Mouse (Mus musculus): ENCODE measurements around the gene Dnajc2. TPM values are rescaled to one million over a fixed set of nuclear protein-coding genes. Genes with fewer than 3 reads are reported as not detected.

Gene Dnajc2
- total and polyA plus RNA-seq, 2 experiments = 7.0 to 10.6 TPM

- no peak for TF ChIP-seq POLR2A (IDR thresholded peaks at IDR 0.05; ENCODE audit: extremely low read depth, insufficient read depth, low read length)
- no peak for TF ChIP-seq CTCF (IDR thresholded peaks at IDR 0.05; ENCODE audit: low read depth, low read length)
- H3K27me3 ChIP-seq (ENCODE audit: control insufficient read depth, insufficient read depth, low read length) = no peaks in the 10 kb centered on the region
- H3K9ac ChIP-seq (ENCODE audit: low read depth, low read length) = peak overlapping the region; percentile 97
- no peak for DNase-seq (ENCODE audit: extremely low read depth, low read depth, low spot score)
- H3K27ac ChIP-seq (replicated peaks; ENCODE audit: insufficient read depth, low read depth, low read length) = peak overlapping the region; percentile 80
- 22% methylated on average over 11 of the region's 11 CpGs for WGBS
- peak overlapping the region; percentile 97 for H3K4me3 ChIP-seq (ENCODE audit: insufficient read depth, low read depth, low read length)
- peaks cover 38% of the 10 kb centered on the region; the same call in 1 of the 2 replicates for H3K79me2 ChIP-seq (ENCODE audit: control insufficient read depth, insufficient read depth, low read length)
- peaks cover 23% of the 10 kb centered on the region for H3K4me1 ChIP-seq (ENCODE audit: control insufficient read depth, insufficient read depth, low read length)
- H3K36me3 ChIP-seq (ENCODE audit: control insufficient read depth, insufficient read depth, low read length) = peaks cover 9% of the 10 kb centered on the region
These were observed 2.4 kb upstream of the Dnajc2 start for GRCm38 (mm10) chr5:21787186-21788105.

DNA sequence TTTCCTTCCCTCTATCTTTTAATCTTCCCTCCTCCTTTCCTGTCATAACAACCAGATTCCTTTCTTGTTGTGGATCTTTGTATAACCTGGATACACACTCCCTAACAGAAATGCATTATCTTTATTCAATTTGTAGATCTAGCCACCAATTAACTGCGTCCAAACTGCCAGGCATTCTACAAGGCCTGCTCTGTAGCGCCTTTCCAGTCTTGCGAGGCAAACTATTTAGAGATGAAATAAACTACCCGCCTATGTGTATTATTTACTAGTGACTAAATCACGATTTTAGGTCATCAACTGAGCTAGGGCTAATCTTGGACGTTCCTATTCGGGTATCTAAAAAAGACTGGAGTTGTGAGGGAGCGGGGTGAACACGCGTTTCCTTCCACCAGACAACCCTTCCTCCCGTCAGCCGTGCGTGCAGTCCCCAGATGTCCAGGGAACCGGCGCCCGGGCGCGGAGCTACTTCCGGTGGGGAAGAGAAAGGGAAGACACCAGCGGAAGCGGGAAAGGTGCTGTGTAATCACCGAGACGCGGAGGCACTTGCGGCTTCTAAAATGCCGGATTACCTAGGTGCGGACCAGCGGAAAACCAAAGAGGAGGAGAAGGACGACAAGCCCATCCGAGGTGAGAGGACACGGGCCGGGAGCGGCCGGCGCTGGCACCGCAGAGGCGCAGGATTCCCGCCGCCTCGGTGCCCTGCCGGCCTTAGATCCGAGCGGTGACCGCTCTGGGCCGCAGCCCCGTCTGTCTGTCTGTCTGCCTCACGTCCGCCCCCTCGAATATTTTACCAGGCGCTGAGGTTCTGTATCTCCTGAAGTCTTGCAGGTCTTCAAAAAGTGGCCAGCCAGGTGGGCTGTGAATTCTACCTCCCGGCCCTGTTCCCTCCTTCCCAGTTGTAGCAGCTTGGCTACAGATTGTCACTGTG, 1.5 kb upstream of the Dnajc2 start:
- H3K9ac ChIP-seq (ENCODE audit: low read depth, low read length) = peak overlapping the region; percentile 97
- H3K27me3 ChIP-seq (ENCODE audit: control insufficient read depth, insufficient read depth, low read length) = no peaks in the 10 kb centered on the region
- H3K79me2 ChIP-seq (ENCODE audit: control insufficient read depth, insufficient read depth, low read length) = peaks cover 33% of the 10 kb centered on the region; the same call in 1 of the 2 replicates
- peak; percentile 80 for DNase-seq (ENCODE audit: extremely low read depth, low read depth, low spot score)
- peak overlapping the region; percentile 97 for H3K4me3 ChIP-seq (ENCODE audit: insufficient read depth, low read depth, low read length)
- H3K4me1 ChIP-seq (ENCODE audit: control insufficient read depth, insufficient read depth, low read length) = peaks cover 23% of the 10 kb centered on the region
- WGBS = 2% methylated on average over 51 of the region's 51 CpGs
- H3K36me3 ChIP-seq (ENCODE audit: control insufficient read depth, insufficient read depth, low read length) = peaks cover 14% of the 10 kb centered on the region
- TF ChIP-seq POLR2A (IDR thresholded peaks at IDR 0.05; ENCODE audit: extremely low read depth, insufficient read depth, low read length) (peak; percentile 72; the same call in 1 of the 2 replicates), CTCF (IDR thresholded peaks at IDR 0.05; ENCODE audit: low read depth, low read length) (no peak)
- H3K27ac ChIP-seq (replicated peaks; ENCODE audit: insufficient read depth, low read depth, low read length) = peak overlapping the region; percentile 80

GRCm38 (mm10) chr5:21785776-21786175, 725 bp upstream of the Dnajc2 start:
- Histone ChIP-seq H3K27me3 (ENCODE audit: control insufficient read depth, insufficient read depth, low read length) (no peaks in the 10 kb centered on the region), H3K4me1 (ENCODE audit: control insufficient read depth, insufficient read depth, low read length) (peaks cover 19% of the 10 kb centered on the region), H3K36me3 (ENCODE audit: control insufficient read depth, insufficient read depth, low read length) (peaks cover 17% of the 10 kb centered on the region), H3K9ac (ENCODE audit: low read depth, low read length) (no peak overlapping the region), H3K79me2 (ENCODE audit: control insufficient read depth, insufficient read depth, low read length) (peaks cover 30% of the 10 kb centered on the region; the same call in 1 of the 2 replicates), H3K4me3 (ENCODE audit: insufficient read depth, low read depth, low read length) (no peak overlapping the region), H3K27ac (replicated peaks; ENCODE audit: insufficient read depth, low read depth, low read length) (no peak overlapping the region)
- WGBS = 84% methylated on average over 7 of the region's 7 CpGs
- no peak for DNase-seq (ENCODE audit: extremely low read depth, low read depth, low spot score)
- TF ChIP-seq CTCF (IDR thresholded peaks at IDR 0.05; ENCODE audit: low read depth, low read length) (no peak), POLR2A (IDR thresholded peaks at IDR 0.05; ENCODE audit: extremely low read depth, insufficient read depth, low read length) (no peak)

- Histone ChIP-seq H3K27ac (replicated peaks; ENCODE audit: insufficient read depth, low read depth, low read length) (peak overlapping the region; percentile 48; the same call in 1 of the 2 replicates), H3K4me3 (ENCODE audit: insufficient read depth, low read depth, low read length) (peak overlapping the region; percentile 99), H3K27me3 (ENCODE audit: control insufficient read depth, insufficient read depth, low read length) (no peaks in the 10 kb centered on the region), H3K79me2 (ENCODE audit: control insufficient read depth, insufficient read depth, low read length) (peaks cover 22% of the 10 kb centered on the region; the same call in 1 of the 2 replicates), H3K36me3 (ENCODE audit: control insufficient read depth, insufficient read depth, low read length) (peaks cover 21% of the 10 kb centered on the region; the same call in 1 of the 2 replicates), H3K9ac (ENCODE audit: low read depth, low read length) (peak overlapping the region; percentile 96), H3K4me1 (ENCODE audit: control insufficient read depth, insufficient read depth, low read length) (peaks cover 14% of the 10 kb centered on the region)
- TF ChIP-seq CTCF (IDR thresholded peaks at IDR 0.05; ENCODE audit: low read depth, low read length) = no peak
- peak; percentile 35 for DNase-seq (ENCODE audit: extremely low read depth, low read depth, low spot score)
- under 1% methylated on average over 50 of the region's 51 CpGs for WGBS
These were observed 644 bp downstream of the Dnajc2 start for GRCm38 (mm10) chr5:21784161-21785052.

GRCm38 (mm10) chr5:21776491-21776890, 8.6 kb downstream of the Dnajc2 start:
- Histone ChIP-seq H3K36me3 (ENCODE audit: control insufficient read depth, insufficient read depth, low read length) (peaks cover 46% of the 10 kb centered on the region), H3K79me2 (ENCODE audit: control insufficient read depth, insufficient read depth, low read length) (no peaks in the 10 kb centered on the region), H3K27ac (replicated peaks; ENCODE audit: insufficient read depth, low read depth, low read length) (no peak overlapping the region), H3K4me1 (ENCODE audit: control insufficient read depth, insufficient read depth, low read length) (no peaks in the 10 kb centered on the region), H3K9ac (ENCODE audit: low read depth, low read length) (no peak overlapping the region), H3K27me3 (ENCODE audit: control insufficient read depth, insufficient read depth, low read length) (no peaks in the 10 kb centered on the region), H3K4me3 (ENCODE audit: insufficient read depth, low read depth, low read length) (no peak overlapping the region)
- DNase-seq (ENCODE audit: extremely low read depth, low read depth, low spot score) = no peak
- no peak for TF ChIP-seq POLR2A (IDR thresholded peaks at IDR 0.05; ENCODE audit: extremely low read depth, insufficient read depth, low read length)
- no peak for TF ChIP-seq CTCF (IDR thresholded peaks at IDR 0.05; ENCODE audit: low read depth, low read length)
- 97% methylated on average over 6 of the region's 6 CpGs for WGBS

Measured in liver, adult 2 months (tissue).